Mouse (Mus musculus) liver, embryonic 15.5 days (tissue): ENCODE measurements around the gene Akt3. TPM values are rescaled to one million over a fixed set of nuclear protein-coding genes. Genes with fewer than 3 reads are reported as not detected.

Experiments used
- ATAC-seq: fragments of 200-750 bp; cut with Nextera tagmentation; 2 replicates; pipeline ENCODE4 v1.8.0; 2017; ENCODE audit warnings: moderate number of reproducible peaks, mild to moderate bottlenecking, moderate library complexity; ENCODE audit not compliant: insufficient read depth
- H3K27ac ChIP-seq: fragments of 300-500 bp; sonication (generic); replicated peaks from 2 replicates; pipeline ENCODE4 v1.5.1; 2015; ENCODE audit warnings: mild to moderate bottlenecking, inconsistent platforms
- H3K27me3 ChIP-seq: fragments of 300-500 bp; sonication (generic); 2 replicates; pipeline ENCODE4 v1.6.1; 2015; ENCODE audit warnings: mild to moderate bottlenecking, inconsistent platforms
- H3K36me3 ChIP-seq: fragments of 300-500 bp; sonication (generic); replicated peaks from 2 replicates; pipeline ENCODE4 v1.6.1; 2015; ENCODE audit warnings: moderate library complexity, mild to moderate bottlenecking, inconsistent platforms
- H3K4me1 ChIP-seq: fragments of 300-500 bp; sonication (generic); replicated peaks from 2 replicates; pipeline ENCODE4 v1.6.1; 2015; ENCODE audit warnings: inconsistent platforms
- H3K4me2 ChIP-seq: fragments of 300-500 bp; sonication (generic); 2 replicates; pipeline ENCODE4 v1.6.1; 2015; ENCODE audit warnings: moderate library complexity, mild to moderate bottlenecking, inconsistent platforms
- H3K4me3 ChIP-seq: fragments of 300-500 bp; sonication (generic); replicated peaks from 2 replicates; pipeline ENCODE4 v1.5.1; 2015; ENCODE audit warnings: mild to moderate bottlenecking, inconsistent platforms
- H3K9ac ChIP-seq: fragments of 300-500 bp; sonication (generic); 2 replicates; pipeline ENCODE4 v1.6.1; 2015; ENCODE audit warnings: moderate library complexity, mild to moderate bottlenecking, inconsistent platforms
- H3K9me3 ChIP-seq: fragments of 300-500 bp; sonication (generic); replicated peaks from 2 replicates; pipeline ENCODE4 v1.6.1; 2016; ENCODE audit warnings: inconsistent platforms
- whole genome bisulfite sequencing: fragments of 180-500 bp; shearing (Covaris S2); methylation state at CpG from one replicate; pipeline ENCODE4 v1.1.7; 2015; ENCODE audit warnings: mixed read lengths; ENCODE audit not compliant: insufficient replicate concordance; 5-methylcytosine and 5-hydroxymethylcytosine counted together
- polyA plus RNA-seq: library from polyadenylated mRNA; unstranded; fragments of >200 nt; fragmentation: Nextera tagmentation; extraction: Ambion mirVana; gene quantifications from 2 replicates; pipeline ENCODE4 v1.2.1, GENCODE M21; 2015

The Akt3 gene
- polyA plus RNA-seq, 1 experiment from 2014 or later, result 0.48 TPM

- 71% methylated on average over 10 of the region's 10 CpGs for WGBS
- Histone ChIP-seq H3K9me3 (no peaks in the 10 kb centered on the region), H3K9ac (no peak overlapping the region), H3K4me3 (no peak overlapping the region), H3K27ac (no peak overlapping the region), H3K27me3 (no peaks in the 10 kb centered on the region), H3K4me2 (no peak overlapping the region), H3K36me3 (no peaks in the 10 kb centered on the region), H3K4me1 (0 out of 2 replicates have a peak, but pooled peaks cover 5% of the 10 kb centered on the region)
- no peak for ATAC-seq
Measured at GRCm38 (mm10) chr1:176980801-176981400, 277.1 kb downstream of the Akt3 start.

- Histone ChIP-seq H3K4me3 (no peak overlapping the region), H3K9ac (no peak overlapping the region), H3K9me3 (no peaks in the 10 kb centered on the region), H3K27me3 (no peaks in the 10 kb centered on the region), H3K4me1 (0 out of 2 replicates have a peak, but pooled peaks cover 2% of the 10 kb centered on the region), H3K4me2 (no peak overlapping the region), H3K36me3 (no peaks in the 10 kb centered on the region), H3K27ac (no peak overlapping the region)
- no peak for ATAC-seq
- WGBS, result 68% methylated on average over 5 of the region's 5 CpGs
Measured at GRCm38 (mm10) chr1:176980140-176980539, 277.9 kb downstream of the Akt3 start.

- H3K9me3 ChIP-seq, result no peaks in the 10 kb centered on the region
- 0 out of 2 replicates have a peak, but pooled peaks cover 2% of the 10 kb centered on the region for H3K4me1 ChIP-seq
- H3K4me3 ChIP-seq, result no peak overlapping the region
- no peaks in the 10 kb centered on the region for H3K36me3 ChIP-seq
- no peak for ATAC-seq
- H3K4me2 ChIP-seq, result no peak overlapping the region
- no peak overlapping the region for H3K27ac ChIP-seq
- no peaks in the 10 kb centered on the region for H3K27me3 ChIP-seq
- no peak overlapping the region for H3K9ac ChIP-seq
Measured at GRCm38 (mm10) chr1:176979235-176979634, 278.8 kb downstream of the Akt3 start.

GRCm38 (mm10) chr1:176973356-176974088 lies 284.5 kb downstream of the Akt3 start:
- no peak overlapping the region for H3K9ac ChIP-seq
- no peaks in the 10 kb centered on the region for H3K4me1 ChIP-seq
- ATAC-seq, result no peak
- no peaks in the 10 kb centered on the region for H3K36me3 ChIP-seq
- H3K27ac ChIP-seq, result no peak overlapping the region
- H3K4me3 ChIP-seq, result no peak overlapping the region
- 59% methylated on average over 6 of the region's 6 CpGs for WGBS
- no peak overlapping the region for H3K4me2 ChIP-seq
- H3K9me3 ChIP-seq, result no peaks in the 10 kb centered on the region
- H3K27me3 ChIP-seq, result no peaks in the 10 kb centered on the region

- H3K36me3 ChIP-seq, result no peaks in the 10 kb centered on the region
- no peaks in the 10 kb centered on the region for H3K9me3 ChIP-seq
- H3K27ac ChIP-seq, result no peak overlapping the region
- ATAC-seq, result no peak
- H3K9ac ChIP-seq, result no peak overlapping the region
- 59% methylated on average over 4 of the region's 4 CpGs for WGBS
- H3K4me1 ChIP-seq, result no peaks in the 10 kb centered on the region
- no peak overlapping the region for H3K4me2 ChIP-seq
- no peaks in the 10 kb centered on the region for H3K27me3 ChIP-seq
- H3K4me3 ChIP-seq, result no peak overlapping the region
Measured at GRCm38 (mm10) chr1:176971479-176971797, 286.6 kb downstream of the Akt3 start.

GRCm38 (mm10) chr1:176970635-176971478 lies 287.1 kb downstream of the Akt3 start:
- ATAC-seq, result no peak
- Histone ChIP-seq H3K36me3 (no peaks in the 10 kb centered on the region), H3K27me3 (no peaks in the 10 kb centered on the region), H3K27ac (no peak overlapping the region), H3K9ac (no peak overlapping the region), H3K9me3 (no peaks in the 10 kb centered on the region), H3K4me3 (no peak overlapping the region), H3K4me1 (no peaks in the 10 kb centered on the region), H3K4me2 (no peak overlapping the region)
- 71% methylated on average over 16 of the region's 16 CpGs for WGBS

Other genes starting within 250 kb of the Akt3 start
- 0.59 and 1.1 TPM in 2 replicates for gene Zbtb18, start 184.1 kb upstream of the Akt3 start, polyA plus RNA-seq